Mouse (Mus musculus): Measurements from ENCODE around the gene Adgb.

- TF ChIP-seq CTCF (IDR thresholded peaks at IDR 0.05; ENCODE audit: insufficient read depth, low read length) (no peak), POLR2A (IDR thresholded peaks at IDR 0.05; ENCODE audit: borderline replicate concordance, extremely low read depth, low read depth, low read length) (no peak)
Observed at GRCm38 (mm10) chr10:10364025-10364424, 108.1 kb downstream of the Adgb start.
